Mouse (Mus musculus) CH12.LX (cell line): ENCODE measurements around the gene Pik3ip1. TPM values are rescaled to one million over a fixed set of nuclear protein-coding genes. Genes with fewer than 3 reads are reported as not detected.

ENCODE experiments used
- DNase-seq: peaks from one replicate; pipeline ENCODE4 v3.0.0-alpha.2; 2013; ENCODE audit errors: extremely low read depth
- H3K27ac ChIP-seq: 2 replicates; pipeline ENCODE4 v1.5.1; 2012; ENCODE audit warnings: low read depth, mild to moderate bottlenecking, control low read depth, moderate library complexity; ENCODE audit not compliant: insufficient read depth
- H3K27me3 ChIP-seq: replicated peaks from 2 replicates; pipeline ENCODE3; 2012; ENCODE audit warnings: inconsistent platforms
- H3K36me3 ChIP-seq, 2 experiments: replicated peaks in 1 of 2; 2 replicates each; pipeline versions ENCODE3 to v1.6.1; 2012; ENCODE audit warnings: inconsistent platforms in 1 of 2, low read length in 1 of 2, mild to moderate bottlenecking in 1 of 2, mixed read lengths in 1 of 2, moderate library complexity in 1 of 2; ENCODE audit not compliant: control insufficient read depth in 1 of 2, insufficient read depth in 1 of 2
- H3K4me1 ChIP-seq, 2 experiments: 2 replicates each; pipeline ENCODE4 v1.6.1; 2012; ENCODE audit warnings: inconsistent platforms in 1 of 2, moderate library complexity in 1 of 2; ENCODE audit not compliant: insufficient read depth in 2 of 2, control insufficient read depth in 1 of 2
- H3K4me2 ChIP-seq: 2 replicates; pipeline ENCODE4 v1.6.1; 2012; ENCODE audit warnings: low read depth, mild to moderate bottlenecking, control low read depth; ENCODE audit not compliant: poor library complexity, insufficient read depth, severe bottlenecking
- H3K4me3 ChIP-seq, 3 experiments: fragments of 150-350 bp in 1 of 3; sonication (generic) in 1 of 3; replicated peaks in 1 of 3; 2 replicates each; pipeline versions ENCODE3 to v1.5.1; 2011 to 2012; ENCODE audit warnings: low read depth in 2 of 3, low read length in 2 of 3, mild to moderate bottlenecking in 2 of 3, moderate library complexity in 2 of 3, control low read depth in 1 of 3, improper control_type of control experiment in 1 of 3, inconsistent platforms in 1 of 3, mixed read lengths in 1 of 3; ENCODE audit not compliant: poor library complexity in 1 of 3
- H3K79me2 ChIP-seq: replicated peaks from 2 replicates; pipeline ENCODE4 v1.6.1; 2012; ENCODE audit warnings: mild to moderate bottlenecking, moderate library complexity; ENCODE audit not compliant: control insufficient read depth, poor library complexity, insufficient read depth, severe bottlenecking; ENCODE audit errors: extremely low read depth
- H3K9ac ChIP-seq: 2 replicates; pipeline ENCODE4 v1.6.1; 2012; ENCODE audit warnings: low read depth, mild to moderate bottlenecking, control low read depth, moderate library complexity; ENCODE audit not compliant: insufficient read depth
- H3K9me3 ChIP-seq: replicated peaks from 2 replicates; pipeline ENCODE3; 2012; ENCODE audit warnings: low read length, inconsistent platforms, mixed read lengths
- BHLHE40 ChIP-seq: IDR thresholded peaks from 2 replicates; pipeline ENCODE4 v1.6.1; 2011; ENCODE audit warnings: mild to moderate bottlenecking, low read depth, low read length, improper control_type of control experiment
- CHD1 ChIP-seq: IDR thresholded peaks from 2 replicates; pipeline ENCODE4 v1.6.1; 2012; ENCODE audit warnings: low read depth, low read length, improper control_type of control experiment, inconsistent platforms
- EP300 ChIP-seq: IDR thresholded peaks from 2 replicates; pipeline ENCODE4 v1.6.1; 2011; ENCODE audit warnings: low read length, improper control_type of control experiment
- ETS1 ChIP-seq: conservative IDR thresholded peaks from 2 replicates; pipeline ENCODE4 v1.6.1; 2012; ENCODE audit warnings: low read depth, mild to moderate bottlenecking, inconsistent platforms, low read length, improper control_type of control experiment, moderate library complexity
- HCFC1 ChIP-seq: IDR thresholded peaks from 2 replicates; pipeline ENCODE4 v1.6.1; 2012; ENCODE audit warnings: low read depth, mild to moderate bottlenecking, inconsistent platforms, low read length, improper control_type of control experiment
- JUN ChIP-seq: IDR thresholded peaks from 2 replicates; pipeline ENCODE4 v1.6.1; 2011; ENCODE audit warnings: low read depth, mild to moderate bottlenecking, low read length, improper control_type of control experiment, moderate library complexity; ENCODE audit not compliant: insufficient read depth
- JUND ChIP-seq: conservative IDR thresholded peaks from 2 replicates; pipeline ENCODE4 v1.6.1; 2011; ENCODE audit warnings: low read depth, low read length, improper control_type of control experiment
- MAFK ChIP-seq: IDR thresholded peaks from 2 replicates; pipeline ENCODE4 v1.6.1; 2011; ENCODE audit warnings: low read length, improper control_type of control experiment; ENCODE audit not compliant: insufficient replicate concordance
- MEF2A ChIP-seq: IDR thresholded peaks from 2 replicates; pipeline ENCODE4 v1.6.1; 2014; ENCODE audit warnings: low read depth, mild to moderate bottlenecking, inconsistent platforms, low read length, improper control_type of control experiment, borderline replicate concordance
- NRF1 ChIP-seq: IDR thresholded peaks from 2 replicates; pipeline ENCODE4 v1.6.1; 2014; ENCODE audit warnings: low read depth, mild to moderate bottlenecking, inconsistent platforms, low read length, improper control_type of control experiment, moderate library complexity
- PAX5 ChIP-seq: IDR thresholded peaks from 2 replicates; pipeline ENCODE4 v1.6.1; 2012; ENCODE audit warnings: low read length, inconsistent platforms, mixed read lengths
- POLR2A ChIP-seq: IDR thresholded peaks from 2 replicates; pipeline ENCODE4 v1.6.1; 2011; ENCODE audit warnings: low read depth, mild to moderate bottlenecking, improper control_type of control experiment, low read length
- POLR2AphosphoS2 ChIP-seq: IDR thresholded peaks from 2 replicates; pipeline ENCODE4 v1.6.1; 2011; ENCODE audit warnings: low read depth, low read length, improper control_type of control experiment
- RAD21 ChIP-seq: IDR thresholded peaks from 2 replicates; pipeline ENCODE4 v1.6.1; 2011; ENCODE audit warnings: low read depth, mild to moderate bottlenecking, low read length, improper control_type of control experiment, moderate library complexity
- SIN3A ChIP-seq: IDR thresholded peaks from 2 replicates; pipeline ENCODE4 v1.6.1; 2012; ENCODE audit warnings: low read length, improper control_type of control experiment, inconsistent platforms
- TCF12 ChIP-seq: IDR thresholded peaks from 2 replicates; pipeline ENCODE4 v1.6.1; 2014; ENCODE audit warnings: low read depth, mild to moderate bottlenecking, inconsistent platforms, low read length, improper control_type of control experiment
- UBTF ChIP-seq: IDR thresholded peaks from 2 replicates; pipeline ENCODE4 v1.6.1; 2012; ENCODE audit warnings: low read depth, mild to moderate bottlenecking, inconsistent platforms, low read length, improper control_type of control experiment, moderate library complexity
- USF2 ChIP-seq: conservative IDR thresholded peaks from 2 replicates; pipeline ENCODE4 v1.6.1; 2011; ENCODE audit warnings: low read depth, low read length, improper control_type of control experiment
- ZC3H11A ChIP-seq: IDR thresholded peaks from 2 replicates; pipeline ENCODE4 v1.6.1; 2012; ENCODE audit warnings: low read depth, mild to moderate bottlenecking, inconsistent platforms, low read length, improper control_type of control experiment
- ZMIZ1 ChIP-seq: IDR thresholded peaks from 2 replicates; pipeline ENCODE4 v1.6.1; 2012; ENCODE audit warnings: low read depth, mild to moderate bottlenecking, inconsistent platforms, low read length, improper control_type of control experiment
- ZNF384 ChIP-seq: IDR thresholded peaks from 2 replicates; pipeline ENCODE4 v1.6.1; 2012; ENCODE audit warnings: low read depth, low read length, improper control_type of control experiment, inconsistent platforms
- dilution Hi-C: fragments of 300-500 bp; cut with MboI; formaldehyde crosslinking; loops from 2 replicates; pipeline ENCODE4 v1.14.3; 2020; ENCODE audit warnings: low sequenced_read_pairs; ENCODE audit not compliant: extremely low pct_unique_long_range_greater_than_20kb, extremely low pct_ligation_motif_present
- in situ Hi-C: fragments of 300-500 bp; cut with MboI; formaldehyde crosslinking; loops from 3 replicates; pipeline ENCODE4 v1.14.3; 2019; ENCODE audit warnings: low sequenced_read_pairs, low pct_ligation_motif_present, low pct_unique_long_range_greater_than_20kb, mixed read lengths
- polyA plus RNA-seq: library from polyadenylated mRNA; unstranded; fragments of >175 nt; gene quantifications from 2 replicates; pipeline ENCODE4 v1.2.1, GENCODE M21; 2012; ENCODE audit warnings: low read depth; ENCODE audit not compliant: insufficient read length
- total RNA-seq, 2 experiments: library from RNA; depleted of rRNA; stranded (reverse); fragments of 300-350 nt in 1 of 2; fragments of >200 nt in 1 of 2; gene quantifications; 2 replicates each; pipeline ENCODE4 v1.2.3; 2012 to 2014

Pik3ip1 gene
- total and polyA plus RNA-seq, 3 experiments = 0.39 to 2.6 (median 1.3) TPM

DNA sequence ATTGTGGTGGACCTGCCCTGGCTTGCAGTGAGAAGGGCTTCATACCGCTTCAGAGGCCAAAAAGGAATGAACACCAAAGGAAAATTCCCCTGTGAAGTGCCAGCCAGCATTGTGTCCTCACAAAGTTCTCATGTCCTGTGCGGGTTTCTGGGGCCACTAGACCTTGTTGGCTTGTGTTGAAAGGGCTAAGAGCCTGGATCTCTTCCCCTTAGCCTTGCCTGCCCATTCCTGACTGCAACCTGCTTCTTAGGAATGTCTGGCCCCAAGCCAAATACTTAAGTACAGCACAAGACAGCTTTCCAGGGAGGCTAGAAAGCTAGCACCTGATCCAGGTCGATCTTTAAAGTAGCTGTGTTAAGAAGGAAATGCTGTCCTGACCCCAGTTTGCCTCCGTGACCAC, 27.4 kb upstream of the Pik3ip1 start:
- H3K9ac ChIP-seq = no peak overlapping the region
- H3K4me2 ChIP-seq = no peak overlapping the region
- H3K4me3 ChIP-seq = no peak overlapping the region
- no peak for TF ChIP-seq BHLHE40
- TF ChIP-seq EP300 = no peak
- no peak for TF ChIP-seq ZNF384
- TF ChIP-seq NRF1 = no peak
- no peak for TF ChIP-seq JUND
- TF ChIP-seq MAFK = no peak
- TF ChIP-seq SIN3A = no peak
- no peak for TF ChIP-seq ETS1
- no peak for TF ChIP-seq RAD21
- TF ChIP-seq ZC3H11A = no peak
- TF ChIP-seq JUN = no peak
- no peak for TF ChIP-seq POLR2AphosphoS2
- TF ChIP-seq, all 38 proteins: peak for 0
- DNase-seq = no peak
- Histone ChIP-seq H3K27me3 (no peaks in the 10 kb centered on the region), H3K79me2 (no peaks in the 10 kb centered on the region), H3K4me1 (peaks cover 7 to 23% of the 10 kb centered on the region in 2 experiments; a peak in 3 of 4 replicates), H3K27ac (no peak overlapping the region), H3K9me3 (no peaks in the 10 kb centered on the region), H3K36me3 (peaks cover 73 to 94% of the 10 kb centered on the region in 2 experiments)
- dilution Hi-C loops (no loop called here), in situ Hi-C loops (no loop called here)

DNA sequence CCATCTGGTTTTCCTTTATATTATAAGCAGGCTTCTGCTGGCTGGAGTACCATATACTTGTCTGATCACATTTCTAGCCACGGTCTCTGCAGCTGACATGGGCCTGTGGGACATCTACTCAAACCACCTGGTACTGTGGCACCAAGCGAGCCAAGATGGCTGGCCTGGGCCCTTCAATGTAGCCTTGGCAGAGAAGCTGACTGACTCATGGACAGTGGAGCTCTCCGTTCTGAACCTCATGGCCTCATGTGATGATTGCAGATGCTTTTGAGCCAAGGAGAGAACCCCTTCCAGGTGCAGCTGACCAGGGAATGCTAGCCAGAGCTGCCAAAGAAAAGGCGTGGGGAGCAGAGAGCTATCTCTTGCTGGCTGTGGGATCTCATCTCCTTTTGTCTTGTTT, 24.4 kb upstream of the Pik3ip1 start:
- dilution Hi-C loops (no loop called here), in situ Hi-C loops (no loop called here)
- H3K36me3 ChIP-seq = peaks cover 66 to 95% of the 10 kb centered on the region in 2 experiments
- H3K79me2 ChIP-seq = no peaks in the 10 kb centered on the region
- peaks cover 8 to 41% of the 10 kb centered on the region in 2 experiments; a peak in 3 of 4 replicates for H3K4me1 ChIP-seq
- no peak overlapping the region for H3K9ac ChIP-seq
- no peaks in the 10 kb centered on the region for H3K9me3 ChIP-seq
- no peak overlapping the region for H3K4me2 ChIP-seq
- no peak for DNase-seq
- TF ChIP-seq EP300 (no peak), ZMIZ1 (no peak), POLR2AphosphoS2 (no peak), USF2 (no peak), TCF12 (no peak), PAX5 (no peak), NRF1 (no peak), ETS1 (no peak), POLR2A (no peak), MEF2A (no peak), CHD1 (no peak), HCFC1 (no peak), UBTF (no peak), ZC3H11A (no peak)
- H3K27me3 ChIP-seq = no peaks in the 10 kb centered on the region
- H3K4me3 ChIP-seq = no peak overlapping the region
- no peak overlapping the region for H3K27ac ChIP-seq
